Mouse (Mus musculus) lung, postnatal 0 days (tissue): ENCODE data around the gene Inpp5a. TPM values are rescaled to one million over a fixed set of nuclear protein-coding genes. Genes with fewer than 3 reads are reported as not detected.
A peak's percentile ranks its signal among the peaks of the same experiment; 100 is the strongest.

ENCODE experiments used
- ATAC-seq: fragments of 200-750 bp; cut with Nextera tagmentation; 2 replicates; pipeline ENCODE4 v1.8.0; 2017; ENCODE audit warnings: moderate library complexity
- DNase-seq: peaks from one replicate; pipeline ENCODE4 v3.0.0-alpha.2; 2016; ENCODE audit warnings: low spot score
- H3K27ac ChIP-seq: fragments of 300-500 bp; sonication (generic); 2 replicates; pipeline ENCODE4 v1.5.1; 2014; ENCODE audit warnings: antibody characterized with exemption, mild to moderate bottlenecking, low read length, mixed read lengths
- H3K27me3 ChIP-seq: fragments of 300-500 bp; sonication (generic); replicated peaks from 2 replicates; pipeline ENCODE4 v1.6.1; 2014; ENCODE audit warnings: low read length, mixed read lengths; ENCODE audit not compliant: insufficient read depth
- H3K36me3 ChIP-seq: fragments of 300-500 bp; sonication (generic); 2 replicates; pipeline ENCODE4 v1.6.1; 2014; ENCODE audit warnings: low read length, mixed read lengths; ENCODE audit not compliant: insufficient read depth
- H3K4me1 ChIP-seq: fragments of 300-500 bp; sonication (generic); 2 replicates; pipeline ENCODE4 v1.6.1; 2014; ENCODE audit warnings: antibody characterized with exemption, low read depth, low read length, mixed read lengths; ENCODE audit not compliant: insufficient read depth
- H3K4me2 ChIP-seq: fragments of 300-500 bp; sonication (generic); replicated peaks from 2 replicates; pipeline ENCODE4 v1.6.1; 2014; ENCODE audit warnings: low read depth, mild to moderate bottlenecking, low read length, moderate library complexity, mixed read lengths
- H3K4me3 ChIP-seq: fragments of 300-500 bp; sonication (generic); 2 replicates; pipeline ENCODE4 v1.5.1; 2014; ENCODE audit warnings: low read depth, low read length
- H3K9ac ChIP-seq: fragments of 300-500 bp; sonication (generic); replicated peaks from 2 replicates; pipeline ENCODE4 v1.6.1; 2014; ENCODE audit warnings: low read depth, mild to moderate bottlenecking
- H3K9me3 ChIP-seq: fragments of 300-500 bp; sonication (generic); 2 replicates; pipeline ENCODE4 v1.6.1; 2016; ENCODE audit warnings: low read length, mixed read lengths
- CTCF ChIP-seq: IDR thresholded peaks from 2 replicates; pipeline ENCODE4 v1.5.1; 2016; ENCODE audit warnings: antibody characterized with exemption, mild to moderate bottlenecking
- EP300 ChIP-seq: IDR thresholded peaks from 2 replicates; pipeline ENCODE4 v1.6.1; 2016; ENCODE audit warnings: antibody characterized with exemption, mild to moderate bottlenecking, control low read depth
- WGBS: fragments of 180-500 bp; shearing (Covaris S2); extraction: QIAGEN DNeasy Blood & Tissue Kit; methylation state at CpG from one replicate; pipeline ENCODE4 v1.1.7; 2014; 5-methylcytosine and 5-hydroxymethylcytosine counted together
- polyA plus RNA-seq: library from polyadenylated mRNA; unstranded; fragments of >200 nt; fragmentation: Nextera tagmentation; extraction: Ambion mirVana; gene quantifications from 2 replicates; pipeline ENCODE4 v1.2.1, GENCODE M21; 2015

The Inpp5a gene
- polyA plus RNA-seq = 41.3 and 44.8 TPM in 2 replicates

DNA sequence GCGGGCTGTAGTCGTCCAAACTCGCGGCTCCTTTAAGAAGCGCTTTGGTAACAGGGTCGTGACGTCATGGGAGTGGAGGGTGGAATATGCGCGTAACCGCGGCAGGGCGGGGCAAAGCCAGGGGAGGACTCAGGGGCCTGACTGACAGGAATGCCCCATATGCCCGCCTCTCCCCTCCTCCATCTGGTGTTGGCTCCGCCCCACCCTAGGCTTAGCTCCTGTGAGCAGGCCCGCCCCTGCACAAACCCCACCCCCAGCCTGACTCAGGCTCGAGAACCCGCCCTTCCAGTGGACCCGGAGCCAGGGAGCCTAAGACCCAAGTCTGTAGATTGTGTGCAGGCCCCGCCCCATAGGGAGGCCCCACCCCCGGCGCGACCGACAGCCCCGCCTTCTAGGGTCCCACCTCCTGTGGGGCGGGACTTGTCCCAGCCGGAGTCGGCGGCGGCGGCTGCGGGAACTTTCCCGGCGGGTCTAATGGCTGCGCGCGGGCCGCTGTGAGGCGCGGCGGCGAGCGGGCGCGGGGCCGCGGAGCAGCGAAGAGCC, at the start of gene Inpp5a:
TSS of gene Inpp5a (plus strand) at position 440 of the 543 bp plus-strand sequence.
- H3K4me3 ChIP-seq = peak within 1 kb of the TSS; percentile 97
- H3K4me2 ChIP-seq = peak within 1 kb of the TSS; percentile 84
- H3K27ac ChIP-seq = peak within 1 kb of the TSS; percentile 92
- peak; percentile 100 for DNase-seq
- 0% methylated on average over 20 of the region's 47 CpGs for WGBS
- no peaks in the 10 kb centered on the region for H3K9me3 ChIP-seq
- H3K36me3 ChIP-seq = no peaks in the 10 kb centered on the region
- no peaks in the 10 kb centered on the region for H3K27me3 ChIP-seq
- peak; percentile 95 for ATAC-seq
- TF ChIP-seq CTCF = no peak
- no peak for TF ChIP-seq EP300
- peaks cover 31% of the 10 kb centered on the region for H3K4me1 ChIP-seq
- H3K9ac ChIP-seq = peak within 1 kb of the TSS; percentile 92

DNA sequence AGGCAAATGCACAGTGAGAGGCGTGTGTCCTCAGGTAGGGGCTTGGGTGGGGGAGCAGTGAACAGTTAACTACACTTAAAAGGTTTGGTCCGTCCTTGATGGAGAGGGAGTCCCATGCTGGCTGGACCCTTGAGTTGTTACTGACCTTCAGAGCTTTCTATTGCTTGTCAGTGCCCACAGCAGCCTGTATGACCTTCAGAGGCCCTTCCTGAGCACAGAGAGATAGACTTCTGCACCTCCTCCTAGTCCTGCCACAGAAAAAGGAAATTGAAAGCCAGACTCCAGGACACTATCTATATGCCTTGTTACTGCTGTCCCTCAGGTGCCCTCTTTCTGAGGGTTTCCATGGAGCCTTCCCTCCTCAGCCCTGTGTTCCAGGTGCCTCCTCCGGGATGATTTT, 49.7 kb upstream of the Inpp5a start:
- 78% methylated on average over 3 of the region's 3 CpGs for whole genome bisulfite sequencing
- no peak for TF ChIP-seq CTCF
- TF ChIP-seq EP300 = no peak
- no peak overlapping the region for H3K4me2 ChIP-seq
- H3K4me3 ChIP-seq = no peak overlapping the region
- H3K27ac ChIP-seq = no peak overlapping the region
- H3K27me3 ChIP-seq = no peaks in the 10 kb centered on the region
- DNase-seq (no peak), ATAC-seq (no peak)
- no peaks in the 10 kb centered on the region for H3K9me3 ChIP-seq
- H3K9ac ChIP-seq = no peak overlapping the region
- no peaks in the 10 kb centered on the region; the same call in 1 of the 2 replicates for H3K4me1 ChIP-seq
- H3K36me3 ChIP-seq = no peaks in the 10 kb centered on the region

DNA sequence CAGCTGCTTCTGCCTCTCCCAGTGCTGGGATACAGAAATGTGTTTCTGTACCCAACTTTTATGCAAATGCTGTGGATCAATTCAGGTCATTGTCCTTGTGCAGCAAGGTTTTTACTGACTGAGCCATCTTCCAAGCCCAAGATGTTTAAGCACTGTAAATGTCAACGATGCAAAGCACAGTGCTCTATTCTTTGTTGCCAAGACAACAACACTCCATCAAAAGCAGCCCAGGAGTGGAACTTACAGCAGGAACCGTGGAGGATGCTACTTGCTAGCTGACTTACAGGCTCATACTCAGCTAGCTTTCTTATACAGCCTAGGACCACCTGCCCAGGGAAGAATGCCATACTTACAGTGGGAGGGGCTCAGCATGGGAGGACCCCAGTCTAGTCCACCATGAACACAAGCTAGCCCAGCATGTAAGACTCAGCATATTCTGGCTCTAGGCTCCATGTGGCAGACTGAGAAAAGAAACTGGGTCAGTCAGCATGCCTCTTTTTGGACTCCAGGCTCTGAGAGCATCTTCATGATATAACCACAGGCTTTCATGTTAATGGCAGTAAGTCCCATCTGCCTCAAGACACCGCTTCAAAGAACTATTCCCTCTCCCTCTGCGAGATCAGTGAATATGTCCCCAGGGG, 47.8 kb upstream of the Inpp5a start:
- H3K27ac ChIP-seq = no peak overlapping the region
- H3K9me3 ChIP-seq = no peaks in the 10 kb centered on the region
- H3K27me3 ChIP-seq = no peaks in the 10 kb centered on the region
- no peak overlapping the region for H3K4me3 ChIP-seq
- no peak overlapping the region for H3K9ac ChIP-seq
- DNase-seq (no peak), ATAC-seq (no peak)
- TF ChIP-seq EP300 = no peak
- no peak for TF ChIP-seq CTCF
- H3K36me3 ChIP-seq = no peaks in the 10 kb centered on the region
- H3K4me2 ChIP-seq = no peak overlapping the region
- 60% methylated on average over 4 of the region's 4 CpGs for WGBS
- no peaks in the 10 kb centered on the region; the same call in 1 of the 2 replicates for H3K4me1 ChIP-seq

DNA sequence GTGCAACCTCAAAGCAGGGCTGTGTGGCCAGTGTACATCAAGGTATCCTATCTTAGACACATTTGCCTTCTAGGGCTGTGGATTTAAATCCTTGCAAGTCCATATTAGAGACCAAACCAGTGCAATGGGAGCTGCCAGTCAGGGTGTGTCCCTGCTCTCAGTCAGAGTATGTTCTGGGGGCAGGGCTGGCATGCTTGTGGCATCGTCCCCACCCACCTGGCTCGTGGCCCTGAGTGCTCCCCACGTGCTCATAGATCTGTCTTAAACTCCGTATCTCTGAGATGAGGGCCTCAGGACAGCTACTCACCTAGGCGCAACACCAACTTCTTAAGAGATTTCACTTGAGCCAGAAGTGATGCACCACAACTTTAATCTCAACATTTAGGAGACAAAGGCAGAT, 46.1 kb upstream of the Inpp5a start:
- DNase-seq (no peak), ATAC-seq (no peak; the same call in 1 of the 2 replicates)
- no peak for TF ChIP-seq EP300
- no peak for TF ChIP-seq CTCF
- 51% methylated on average over 5 of the region's 5 CpGs for WGBS
- Histone ChIP-seq H3K9me3 (no peaks in the 10 kb centered on the region), H3K27me3 (no peaks in the 10 kb centered on the region), H3K4me2 (no peak overlapping the region), H3K27ac (no peak overlapping the region), H3K9ac (no peak overlapping the region), H3K4me3 (no peak overlapping the region), H3K36me3 (no peaks in the 10 kb centered on the region), H3K4me1 (no peaks in the 10 kb centered on the region; the same call in 1 of the 2 replicates)

DNA sequence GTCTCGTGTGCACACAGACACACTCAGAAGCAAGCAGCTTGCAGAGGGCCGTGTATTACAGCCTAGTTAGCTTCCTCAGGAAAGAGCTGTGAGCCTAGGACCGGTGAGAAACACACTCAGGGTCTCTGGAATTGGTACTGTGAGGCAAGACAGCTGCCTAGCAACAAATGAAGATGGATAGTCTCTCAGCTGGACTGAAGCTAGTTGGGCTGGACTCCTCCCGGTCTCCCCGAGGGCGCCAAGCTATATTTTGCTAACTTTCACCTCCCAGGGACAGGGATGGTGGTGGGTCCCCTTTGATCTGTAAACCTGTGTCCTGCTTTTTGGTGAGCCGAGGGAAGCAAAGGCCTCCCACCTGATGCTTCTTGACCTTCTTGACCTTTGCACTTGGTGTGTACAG, 41.9 kb upstream of the Inpp5a start:
- Histone ChIP-seq H3K4me2 (no peak overlapping the region), H3K27me3 (no peaks in the 10 kb centered on the region), H3K9ac (no peak overlapping the region), H3K9me3 (no peaks in the 10 kb centered on the region), H3K36me3 (no peaks in the 10 kb centered on the region), H3K27ac (no peak overlapping the region), H3K4me3 (no peak overlapping the region), H3K4me1 (no peaks in the 10 kb centered on the region; the same call in 1 of the 2 replicates)
- 27% methylated on average over 7 of the region's 7 CpGs for WGBS
- TF ChIP-seq CTCF (no peak), EP300 (no peak)
- ATAC-seq (no peak), DNase-seq (no peak)

DNA sequence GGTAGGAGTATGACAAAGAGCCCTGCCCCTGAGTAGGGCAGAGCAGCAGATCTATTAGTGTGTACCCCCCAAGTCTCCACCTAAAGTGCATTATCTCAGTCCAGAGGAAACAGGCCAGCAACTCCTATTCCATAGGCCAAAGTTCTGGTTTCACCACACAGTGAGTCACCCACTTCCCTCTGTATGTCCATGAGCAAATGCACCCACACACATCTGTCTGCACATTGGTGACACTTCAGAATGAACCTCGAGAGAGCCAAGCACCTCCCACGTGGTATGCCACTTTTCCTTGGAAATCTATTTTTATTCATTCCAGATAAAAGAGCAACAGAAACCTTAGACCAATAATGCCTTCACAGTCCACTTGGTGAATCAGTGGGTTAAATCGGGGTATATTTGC, 38.3 kb upstream of the Inpp5a start:
- Histone ChIP-seq H3K36me3 (no peaks in the 10 kb centered on the region), H3K27ac (no peak overlapping the region), H3K4me2 (no peak overlapping the region), H3K4me3 (no peak overlapping the region), H3K9me3 (no peaks in the 10 kb centered on the region), H3K27me3 (no peaks in the 10 kb centered on the region), H3K9ac (no peak overlapping the region), H3K4me1 (no peaks in the 10 kb centered on the region)
- ATAC-seq = no peak
- DNase-seq = peak; percentile 32
- WGBS = 53% methylated on average over 3 of the region's 3 CpGs
- no peak for TF ChIP-seq CTCF
- TF ChIP-seq EP300 = no peak
